Mouse (Mus musculus) lung, postnatal 0 days (tissue): ENCODE data around the gene Ak2.

Source experiments
- CTCF ChIP-seq: IDR thresholded peaks from 2 replicates; pipeline ENCODE4 v1.5.1; 2016; ENCODE audit warnings: antibody characterized with exemption, mild to moderate bottlenecking
- EP300 ChIP-seq: IDR thresholded peaks from 2 replicates; pipeline ENCODE4 v1.6.1; 2016; ENCODE audit warnings: antibody characterized with exemption, mild to moderate bottlenecking, control low read depth

- TF ChIP-seq CTCF (no peak), EP300 (no peak)
These were observed 33.6 kb upstream of the Ak2 start for GRCm38 (mm10) chr4:128958156-128958555.
